In the genomic region with DNA sequence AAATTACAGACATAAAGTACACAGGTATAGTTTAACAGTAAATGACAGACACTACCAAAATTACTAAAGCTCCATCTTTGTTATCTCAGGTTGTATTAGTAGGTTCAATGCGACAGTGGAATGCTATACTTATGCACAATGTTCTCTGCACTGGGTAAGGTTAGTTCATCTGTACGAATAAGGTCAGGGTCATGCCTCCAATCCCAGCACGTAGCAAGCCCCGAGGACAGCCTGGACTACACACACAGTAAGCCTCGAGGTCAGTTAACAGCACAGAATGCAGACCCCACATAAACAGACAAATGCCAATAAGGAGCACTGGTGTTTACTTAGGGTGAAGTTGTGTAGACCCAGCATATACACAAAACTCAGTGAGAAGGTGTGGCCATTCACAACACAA, we compare ENCODE assay signal across 17 mouse cellular contexts. TPM values are rescaled to one million over a fixed set of nuclear protein-coding genes. Genes with fewer than 3 reads are reported as not detected.
DNase-seq lines count a peak whose midpoint lies in the region; TF ChIP-seq lines count a peak whose summit lies in the region.
"Had no signal": no experiment of that assay in that cellular context is flagged by ENCODE, and none has a peak within 500 bp of the region (broad histone marks: within the 10 kb centered on the region; RNA-seq: fewer than 3 reads in every experiment).

No protein-coding gene starts in this region.

- H3K36me3 ChIP-seq in heart, embryonic 10.5 days: peaks cover 77% of the 10 kb centered on the region
- peaks cover 57% of the 10 kb centered on the region for H3K36me3 ChIP-seq in liver, adult 2 months (ENCODE audit: control insufficient read depth, insufficient read depth, low read length)
- H3K36me3 ChIP-seq in myocyte (ENCODE audit: control insufficient read depth, insufficient read depth): peaks cover 69% of the 10 kb centered on the region

- 85% methylated on average over 5 of the region's 5 CpGs for WGBS in heart, embryonic 10.5 days
- 21% methylated on average over 5 of the region's 5 CpGs for WGBS in liver, adult 2 months

- peak overlapping the region; percentile 91 for H3K4me2 ChIP-seq in myocyte (ENCODE audit: low read depth)
- H3K4me2 ChIP-seq: embryonic facial prominence, embryonic 13.5 days had no signal

- no peak for TF ChIP-seq POLR2A in liver, adult 2 months (IDR thresholded peaks at IDR 0.05; ENCODE audit: extremely low read depth, insufficient read depth, low read length)
- no peak for TF ChIP-seq POLR2A in embryonic fibroblast, embryonic 13.5 days (IDR thresholded peaks at IDR 0.05; ENCODE audit: low read depth, low read length)
- no peak for TF ChIP-seq POLR2A in myocyte (IDR thresholded peaks at IDR 0.05; ENCODE audit: insufficient read length, low read depth)

- peaks cover 2% of the 10 kb centered on the region; the same call in 1 of the 2 replicates for H3K79me2 ChIP-seq in liver, adult 2 months (ENCODE audit: control insufficient read depth, insufficient read depth, low read length)
- H3K79me2 ChIP-seq in myocyte (ENCODE audit: control insufficient read depth, insufficient read depth): peaks cover 54% of the 10 kb centered on the region

- H3ac ChIP-seq in myocyte (ENCODE audit: control insufficient read depth, insufficient read length): no peak overlapping the region

- DNase-seq in heart, embryonic 10.5 days (ENCODE audit: low spot score): no peak
- DNase-seq in heart, postnatal 25 days (ENCODE audit: low spot score): no peak
- DNase-seq in liver, adult 2 months (ENCODE audit: extremely low read depth, low read depth, low spot score): peak; percentile 42
- DNase-seq in liver: no peak
- no peak for DNase-seq in cerebellum, postnatal 36 days
- no peak for DNase-seq in kidney, postnatal 14 days
- DNase-seq: adrenal gland, adult 2 months; B cell, adult 2 months; cerebellum, postnatal 25 days; gastrocnemius, postnatal 25 days; kidney, postnatal 25 days; layer of hippocampus, postnatal 36 days; right cerebral cortex, adult 18-20 months had no signal

- H3K27ac ChIP-seq in heart, embryonic 10.5 days: no peak overlapping the region
- no peak overlapping the region for H3K27ac ChIP-seq in liver, adult 2 months (replicated peaks; ENCODE audit: insufficient read depth, low read depth, low read length)
- H3K27ac ChIP-seq in embryonic fibroblast, embryonic 13.5 days (ENCODE audit: insufficient read depth, low read length): no peak overlapping the region
- H3K27ac ChIP-seq: embryonic facial prominence, embryonic 13.5 days; hindbrain, postnatal 0 days had no signal

- H3K4me3 ChIP-seq in heart, embryonic 10.5 days: peak overlapping the region; percentile 31
- no peak overlapping the region for H3K4me3 ChIP-seq in liver, adult 2 months (ENCODE audit: insufficient read depth, low read depth, low read length)
- H3K4me3 ChIP-seq in embryonic fibroblast, embryonic 13.5 days (ENCODE audit: insufficient read depth, low read length): peak overlapping the region; percentile 26
- no peak overlapping the region for H3K4me3 ChIP-seq in myocyte
- H3K4me3 ChIP-seq: embryonic facial prominence, embryonic 13.5 days had no signal

- intact Hi-C loops in heart, postnatal 25 days (cut with DNase I): no loop called here

- H3K9me3 ChIP-seq in heart, embryonic 10.5 days: no peaks in the 10 kb centered on the region
- H3K9me3 ChIP-seq: embryonic facial prominence, embryonic 13.5 days had no signal

- no peak overlapping the region for H3K9ac ChIP-seq in liver, adult 2 months (ENCODE audit: low read depth, low read length)

- no peaks in the 10 kb centered on the region for H3K27me3 ChIP-seq in heart, embryonic 10.5 days (ENCODE audit: insufficient read depth, poor library complexity, severe bottlenecking)
- H3K27me3 ChIP-seq in liver, adult 2 months (ENCODE audit: control insufficient read depth, insufficient read depth, low read length): no peaks in the 10 kb centered on the region
- H3K27me3 ChIP-seq in myocyte (ENCODE audit: control insufficient read depth, insufficient read depth, insufficient read length): no peaks in the 10 kb centered on the region
- H3K27me3 ChIP-seq: embryonic facial prominence, embryonic 13.5 days had no signal

- peaks cover 48% of the 10 kb centered on the region for H3K4me1 ChIP-seq in heart, embryonic 10.5 days
- H3K4me1 ChIP-seq in liver, adult 2 months (ENCODE audit: control insufficient read depth, insufficient read depth, low read length): peaks cover 23% of the 10 kb centered on the region
- H3K4me1 ChIP-seq in embryonic fibroblast, embryonic 13.5 days (ENCODE audit: control insufficient read depth, insufficient read depth, low read length): peaks cover 8% of the 10 kb centered on the region; the same call in 1 of the 2 replicates

- no peak for TF ChIP-seq CTCF in liver, adult 2 months (IDR thresholded peaks at IDR 0.05; ENCODE audit: low read depth, low read length)
- no peak for TF ChIP-seq CTCF in embryonic fibroblast, embryonic 13.5 days (IDR thresholded peaks at IDR 0.05; ENCODE audit: borderline replicate concordance, insufficient read depth, low read length)

TF ChIP-seq in myocyte, 11 proteins besides CTCF, POLR2A, EP300 and RAD21:
- TF ChIP-seq MYOD1 (IDR thresholded peaks at IDR 0.05; ENCODE audit: control insufficient read depth in 1 of 3, insufficient read length in 2 of 3, low read depth in 2 of 3) (no peak), POLR2AphosphoS2 (IDR thresholded peaks at IDR 0.05; ENCODE audit: insufficient read length, low read depth) (no peak), REST (IDR thresholded peaks at IDR 0.05; ENCODE audit: insufficient read depth, insufficient read length) (no peak), SRF (IDR thresholded peaks at IDR 0.05; ENCODE audit: control insufficient read depth, insufficient read length, low read depth) (no peak), TCF12 (IDR thresholded peaks at IDR 0.05; ENCODE audit: insufficient read depth, poor library complexity, severe bottlenecking) (no peak), E2F4 (IDR thresholded peaks at IDR 0.05; ENCODE audit: insufficient read depth) (no peak), CEBPB (IDR thresholded peaks at IDR 0.05; ENCODE audit: insufficient read depth, poor library complexity, severe bottlenecking) (no peak), MAX (IDR thresholded peaks at IDR 0.05; ENCODE audit: low read depth) (no peak), MYOG (IDR thresholded peaks at IDR 0.05; ENCODE audit: control insufficient read depth in 1 of 3, insufficient read depth in 1 of 3, insufficient read length in 2 of 3, low read depth in 2 of 3) (no peak), USF1 (IDR thresholded peaks at IDR 0.05; ENCODE audit: low read depth) (no peak), TCF3 (IDR thresholded peaks at IDR 0.05; ENCODE audit: insufficient read length, low read depth) (no peak)

RNA-seq across cellular contexts. Expression of gene Msh4, which starts 3.0 kb away (rescaled TPM):
- 0.09 and 0.11 TPM in 2 replicates for polyA plus RNA-seq in heart, embryonic 10.5 days (2016; fragmentation: Nextera tagmentation; extraction: Ambion mirVana)
- under 1 TPM; 0.08 TPM for total RNA-seq in heart, postnatal 25 days (2021)
- total RNA-seq in liver, adult 2 months (2014; rRNA removed): 0.07 and 0.09 TPM in 2 replicates
- polyA plus RNA-seq in liver, adult 2 months (2012; rRNA removed): not detected in 2 replicates
- polyA plus RNA-seq in embryonic fibroblast, embryonic 13.5 days (2011; ENCODE audit: insufficient read length, low read depth, missing spikeins): 0.27 and 0.32 TPM in 2 replicates
- 0.02 TPM for polyA plus RNA-seq in myocyte (2012; fragmentation: generic; extraction: Trizol)
- total RNA-seq: gastrocnemius, postnatal 25 days had no signal
- polyA plus RNA-seq: adrenal gland, adult 2 months had no signal

RNA-seq across cellular contexts. Expression of gene Rabggtb, which starts 3.9 kb away (rescaled TPM):
- 56.8 and 57.2 TPM in 2 replicates for polyA plus RNA-seq in heart, embryonic 10.5 days (2016; fragmentation: Nextera tagmentation; extraction: Ambion mirVana)
- 10 to 100 TPM; 89.2 to 99.7 TPM for total RNA-seq in heart, postnatal 25 days (2021)
- 57.5 and 57.8 TPM in 2 replicates for total RNA-seq in liver, adult 2 months (2014; rRNA removed)
- polyA plus RNA-seq in liver, adult 2 months (2012; rRNA removed): 26.7 and 38.6 TPM in 2 replicates
- polyA plus RNA-seq in embryonic fibroblast, embryonic 13.5 days (2011; ENCODE audit: insufficient read length, low read depth, missing spikeins): 66.8 and 71.9 TPM in 2 replicates
- polyA plus RNA-seq in myocyte (2012; fragmentation: generic; extraction: Trizol): 70.5 TPM

RNA-seq across cellular contexts. Expression of gene Acadm, which starts 35.5 kb away (rescaled TPM):
- 91.2 and 141 TPM in 2 replicates for polyA plus RNA-seq in heart, embryonic 10.5 days (2016; fragmentation: Nextera tagmentation; extraction: Ambion mirVana)
- 1,000 to 10,000 TPM; 1,031 to 1,101 TPM for total RNA-seq in heart, postnatal 25 days (2021)
- total RNA-seq in liver, adult 2 months (2014; rRNA removed): 320 and 383 TPM in 2 replicates
- 91.8 and 151 TPM in 2 replicates for polyA plus RNA-seq in liver, adult 2 months (2012; rRNA removed)
- polyA plus RNA-seq in embryonic fibroblast, embryonic 13.5 days (2011; ENCODE audit: insufficient read length, low read depth, missing spikeins): 54.6 and 62.2 TPM in 2 replicates
- polyA plus RNA-seq in myocyte (2012; fragmentation: generic; extraction: Trizol): 36.8 TPM

Comparison
In these comparisons a context has a peak if more than half of its experiments do, and no peak if none do; other contexts are left out.
1. H3K4me3 ChIP-seq: peak in heart, embryonic 10.5 days (single experiment) and embryonic fibroblast, embryonic 13.5 days (single experiment); none in liver, adult 2 months (single experiment) and myocyte (single experiment).